Mouse (Mus musculus): ENCODE measurements around the gene Fhad1.

The Fhad1 gene

DNA sequence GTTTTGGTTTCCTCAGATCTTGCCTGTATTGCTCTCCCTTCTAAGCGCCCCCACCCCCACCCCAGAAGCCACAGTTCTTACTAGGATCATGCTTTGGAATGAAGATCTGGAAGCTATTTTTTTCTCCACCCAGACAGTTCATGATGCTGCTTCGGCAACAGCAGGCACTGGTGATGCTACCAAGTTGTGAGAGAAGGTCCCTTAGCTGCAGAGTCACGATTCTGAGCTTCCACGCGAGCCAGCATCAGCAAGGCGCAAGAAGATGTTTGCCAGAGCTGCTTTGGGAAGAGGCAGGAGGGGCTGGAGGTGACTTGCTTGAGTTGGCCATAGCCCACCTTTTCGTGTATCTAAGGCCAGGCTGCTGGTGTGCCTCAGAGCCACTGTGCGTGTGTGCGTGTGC lies 129.4 kb downstream of the Fhad1 start:
- DNase-seq (ENCODE audit: low read depth, low spot score) = no peak

DNA sequence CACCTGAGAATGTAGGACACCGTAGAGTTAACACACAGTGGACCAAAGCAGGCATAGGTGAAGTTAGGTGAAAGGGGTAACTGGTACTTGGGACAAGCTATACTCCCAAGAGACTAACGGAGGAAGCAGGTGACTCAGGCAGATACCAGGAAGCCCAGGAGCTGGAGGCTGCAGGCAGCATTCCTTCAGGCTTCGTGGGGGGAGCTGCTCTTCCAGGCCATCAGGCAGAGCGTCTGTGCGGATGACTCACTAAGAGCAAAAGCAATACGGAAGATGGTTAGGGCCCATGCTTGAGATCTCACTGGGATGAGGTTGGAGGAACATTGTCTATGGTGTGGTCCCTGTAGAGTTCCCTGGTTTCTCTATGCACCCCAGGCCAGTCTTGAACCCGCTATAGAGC lies 132.0 kb downstream of the Fhad1 start:
- DNase-seq (ENCODE audit: low read depth, low spot score) = no peak

DNA sequence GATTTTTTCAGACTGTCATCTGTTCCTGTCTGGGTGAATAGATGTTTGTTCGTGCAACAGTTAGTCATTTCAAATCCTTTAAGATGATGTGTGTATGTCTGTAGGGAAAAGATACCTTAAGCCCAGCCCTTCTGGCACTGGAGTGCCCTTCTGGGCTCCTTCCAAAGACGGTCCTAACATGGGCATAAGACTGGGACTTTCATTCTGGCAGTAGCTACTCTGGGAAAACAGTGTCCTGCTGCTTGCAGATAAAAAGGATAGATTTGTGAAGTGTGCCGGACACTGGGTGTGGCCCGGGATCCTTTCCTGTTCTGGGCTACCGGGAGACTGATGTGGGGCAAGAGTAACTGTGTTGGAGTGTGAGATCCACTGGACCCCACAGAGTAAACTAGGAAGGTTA lies 132.9 kb downstream of the Fhad1 start:
- no peak for DNase-seq (ENCODE audit: low read depth, low spot score)

DNA sequence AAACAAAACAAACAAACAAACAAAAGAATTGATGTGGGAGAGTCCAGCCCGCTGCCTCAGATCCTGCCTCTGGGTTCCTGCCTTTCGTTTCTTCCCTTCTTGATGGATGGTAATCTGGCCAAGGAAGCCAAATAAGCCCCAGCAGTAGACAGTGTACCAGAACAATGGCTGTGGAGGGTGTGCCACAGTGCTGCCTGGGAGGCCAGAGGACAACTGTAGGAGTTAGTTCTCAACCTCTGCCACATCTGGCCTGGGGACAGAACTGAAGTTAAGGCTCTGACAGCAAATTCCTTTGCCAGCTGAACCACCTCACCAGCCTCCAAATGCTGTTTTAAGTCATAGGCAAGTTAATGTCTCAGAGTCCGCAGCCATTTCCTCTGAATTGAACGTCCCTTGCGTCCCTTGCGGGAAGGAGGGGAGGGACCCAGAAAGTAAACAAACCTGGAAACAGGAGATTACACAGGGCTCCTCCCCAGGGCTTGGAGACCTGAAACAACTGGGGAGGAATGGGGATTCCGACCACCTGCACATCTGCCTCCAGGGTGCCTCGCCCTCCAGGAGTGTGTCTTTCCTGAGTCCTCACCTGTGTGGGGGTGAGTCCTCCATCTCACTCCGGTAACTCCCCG lies 133.5 kb downstream of the Fhad1 start:
- no peak for DNase-seq (ENCODE audit: low read depth, low spot score)

DNA sequence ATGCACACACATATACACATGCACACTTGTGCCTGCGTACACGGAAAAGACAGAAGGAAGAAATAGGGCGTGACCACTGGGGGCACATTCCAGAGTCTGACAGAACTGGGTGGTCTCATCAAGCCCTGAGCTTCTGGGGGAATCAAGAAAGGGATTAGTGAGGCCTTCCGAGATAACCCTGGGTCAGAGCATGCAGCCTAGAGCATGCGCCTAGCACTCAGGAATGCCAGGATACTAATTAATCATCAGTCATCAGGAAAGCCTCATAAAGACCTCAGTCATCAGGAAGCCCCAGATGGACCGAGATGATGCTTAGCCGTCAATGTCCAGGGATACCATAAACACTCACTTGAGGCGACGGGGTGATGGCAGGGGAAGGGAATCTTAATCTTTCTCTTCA lies 135.0 kb downstream of the Fhad1 start:
- no peak for DNase-seq (ENCODE audit: low read depth, low spot score)

DNA sequence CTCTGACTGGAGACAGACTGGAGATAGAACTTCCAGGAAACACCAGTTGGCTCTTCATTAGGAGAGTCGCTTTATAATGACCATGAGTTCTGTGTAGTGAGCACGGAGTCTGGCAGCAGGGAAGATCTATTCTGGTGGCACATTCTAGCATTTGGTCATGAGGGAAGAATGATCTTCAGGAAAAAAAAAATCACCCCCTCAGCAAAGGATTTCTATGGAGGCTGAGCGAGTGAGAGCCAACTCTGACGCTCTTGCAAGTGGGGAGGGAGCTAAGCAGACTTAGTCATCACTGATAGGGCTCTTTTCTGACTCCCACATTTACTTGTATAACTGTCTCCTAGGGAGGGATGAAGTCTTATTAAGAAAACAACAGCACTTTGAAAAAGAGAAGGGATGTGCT lies 135.8 kb downstream of the Fhad1 start:
- DNase-seq (ENCODE audit: low read depth, low spot score) = no peak

DNA sequence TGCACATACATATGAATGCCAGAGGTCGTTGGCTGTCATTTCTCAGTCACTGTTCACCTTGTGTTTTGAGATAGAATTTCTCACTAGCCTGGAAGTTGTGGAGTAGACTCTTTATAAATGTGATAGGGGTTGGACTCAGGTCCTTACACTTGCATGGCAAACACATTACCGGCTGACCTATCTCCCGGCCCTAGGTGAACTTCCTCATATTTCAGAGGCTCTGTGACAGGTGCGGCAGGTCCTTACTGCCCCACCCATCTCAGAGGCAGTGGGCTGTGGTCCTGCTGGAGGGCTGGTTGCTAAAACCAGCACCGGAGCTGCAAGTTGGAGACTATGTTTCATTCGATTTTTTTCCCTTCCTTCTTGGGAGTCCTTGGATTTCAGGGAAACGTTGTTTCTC lies 136.3 kb downstream of the Fhad1 start:
- DNase-seq (ENCODE audit: low read depth, low spot score) = no peak

DNA sequence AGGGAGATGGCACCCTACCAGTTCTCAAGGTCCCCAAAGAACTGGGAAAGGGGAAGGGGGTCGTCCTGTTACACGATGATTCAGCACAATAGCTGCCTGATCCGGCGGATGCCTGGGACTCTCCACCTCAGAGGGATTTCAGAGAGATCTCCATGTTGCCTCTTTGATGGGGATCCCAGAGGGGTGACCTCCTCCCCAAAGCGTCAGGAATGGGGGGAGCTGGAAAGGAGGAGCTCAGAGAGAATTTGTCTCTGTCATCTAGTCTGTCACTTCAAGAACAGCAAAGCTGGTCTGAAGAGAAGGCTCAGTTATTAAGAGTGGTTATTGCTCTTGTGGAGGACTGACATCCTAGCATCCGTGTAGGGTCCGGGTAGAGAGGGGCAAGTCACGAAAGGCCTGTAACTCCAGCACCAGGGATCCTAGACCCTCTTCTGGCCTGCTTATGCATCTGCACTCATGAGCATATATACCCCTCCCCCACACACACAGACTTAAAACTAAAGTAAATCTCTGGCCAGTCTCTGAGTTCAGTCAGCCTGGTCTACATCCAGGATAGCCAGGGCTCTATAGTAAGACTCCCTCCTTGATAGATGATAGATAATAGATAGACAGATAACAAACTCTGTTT lies 139.3 kb downstream of the Fhad1 start:
- no peak for DNase-seq (ENCODE audit: low read depth, low spot score)

DNA sequence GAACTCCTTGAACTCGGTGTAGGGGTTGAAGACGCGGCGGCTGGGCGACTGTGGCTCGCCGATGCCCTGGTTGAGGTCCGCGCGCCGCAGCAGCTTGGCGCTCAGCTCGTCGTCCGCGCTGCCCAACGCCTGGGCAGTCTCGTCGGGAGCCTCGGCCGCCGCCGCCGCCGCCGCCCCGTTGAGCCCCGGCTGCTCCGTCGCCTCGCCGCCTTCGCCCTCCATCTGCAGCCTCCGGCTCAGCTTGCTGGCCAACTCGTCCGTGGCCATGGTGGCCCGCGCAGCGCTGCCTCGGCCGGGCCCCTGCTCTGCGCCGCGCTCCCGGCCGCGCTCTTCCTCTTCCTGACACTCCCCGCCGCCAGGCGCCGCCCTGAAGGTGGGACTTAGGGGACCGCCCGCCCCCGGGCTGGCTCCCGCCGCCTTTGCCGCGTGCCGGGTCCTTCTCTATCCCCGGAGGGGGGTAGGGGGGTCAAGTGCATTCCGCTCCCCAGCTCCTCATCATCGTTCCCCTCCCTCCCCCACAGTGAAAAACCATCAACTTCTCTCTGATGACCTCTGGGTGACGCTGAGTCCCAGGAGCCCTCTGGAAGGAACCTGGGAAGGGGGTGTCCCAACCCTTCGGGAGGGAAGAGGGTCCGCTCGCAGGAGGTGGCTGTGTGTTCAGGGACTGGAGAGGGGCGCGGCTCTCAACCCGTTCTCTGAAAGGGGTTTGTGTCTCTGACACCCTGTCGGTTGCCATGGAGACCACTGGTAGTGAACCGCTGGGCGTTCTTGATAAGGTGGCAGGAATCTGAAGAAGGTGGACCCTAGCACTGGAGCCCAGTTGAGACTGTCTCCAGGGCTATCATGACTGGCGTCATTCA lies 140.1 kb downstream of the Fhad1 start, which contains the start of gene Efhd2:
Gene Efhd2 (minus strand): TSS at position 320 of the 860 bp plus-strand sequence.
- DNase-seq (ENCODE audit: low read depth, low spot score) = no peak

DNA sequence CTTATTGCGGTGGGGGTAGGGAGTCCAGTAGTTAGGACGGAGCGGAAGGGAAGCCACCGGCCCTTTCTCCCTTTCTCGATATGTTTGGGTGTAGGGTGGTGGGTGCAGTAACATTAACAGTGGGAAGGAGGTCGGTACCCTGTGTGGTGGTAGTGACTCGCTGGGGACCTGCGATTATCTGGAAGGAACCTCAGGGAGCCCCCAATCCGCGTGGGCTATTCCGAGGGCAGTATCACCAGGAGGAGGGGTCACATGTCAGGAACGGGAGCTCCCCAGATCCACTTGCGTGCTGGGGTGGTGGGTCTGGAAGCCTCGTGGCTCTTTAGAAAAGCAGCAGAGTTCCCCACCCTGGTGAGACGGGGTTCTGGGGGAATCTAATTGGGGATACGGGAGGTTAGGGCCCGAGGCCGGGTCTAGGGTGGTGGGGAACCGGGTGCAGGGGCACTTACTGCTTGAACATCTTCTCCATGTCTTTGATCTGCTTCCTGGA lies 140.7 kb downstream of the Fhad1 start:
- DNase-seq (ENCODE audit: low read depth, low spot score) = no peak

DNA sequence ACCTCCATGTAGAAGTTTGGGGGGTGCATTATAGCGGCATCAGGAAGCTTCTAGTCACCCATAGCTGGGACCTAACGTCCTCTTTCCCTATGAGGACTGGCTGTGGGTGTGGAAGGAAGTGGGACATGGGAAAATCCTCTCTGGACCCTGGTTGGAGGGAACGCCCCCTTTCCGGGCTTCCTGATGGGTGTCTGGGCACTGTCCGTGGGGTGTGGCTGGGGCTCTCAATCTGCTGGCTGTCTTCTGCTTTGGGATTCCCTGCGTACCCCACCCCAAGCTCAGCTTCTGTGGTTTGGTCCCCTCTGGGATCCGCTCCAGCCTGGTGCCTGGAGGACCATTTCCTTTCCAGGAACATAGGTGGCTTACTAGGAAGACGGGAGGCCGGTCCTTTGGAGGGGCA lies 141.9 kb downstream of the Fhad1 start:
- DNase-seq (ENCODE audit: low read depth, low spot score) = no peak

DNA sequence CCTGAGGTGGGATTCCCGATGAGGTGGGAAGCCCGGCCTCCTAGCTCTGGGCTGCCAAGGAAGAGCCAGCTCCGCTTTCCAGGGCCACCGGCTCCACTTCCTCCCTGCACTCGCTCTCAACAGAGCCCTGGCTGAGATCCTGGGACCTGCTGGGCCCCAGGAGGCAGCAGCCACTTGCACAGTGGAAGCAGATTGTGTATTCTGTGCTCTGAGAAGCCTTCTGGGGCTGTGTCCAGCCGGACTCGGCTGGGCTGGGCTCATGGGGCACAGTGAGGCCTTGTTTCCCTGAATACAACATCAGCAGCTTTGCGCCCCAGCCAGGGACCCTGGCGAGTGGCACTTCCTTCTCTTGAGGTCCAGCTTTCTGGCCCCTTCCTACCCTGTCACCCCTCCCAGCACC lies 143.0 kb downstream of the Fhad1 start:
- no peak for DNase-seq (ENCODE audit: low read depth, low spot score)

DNA sequence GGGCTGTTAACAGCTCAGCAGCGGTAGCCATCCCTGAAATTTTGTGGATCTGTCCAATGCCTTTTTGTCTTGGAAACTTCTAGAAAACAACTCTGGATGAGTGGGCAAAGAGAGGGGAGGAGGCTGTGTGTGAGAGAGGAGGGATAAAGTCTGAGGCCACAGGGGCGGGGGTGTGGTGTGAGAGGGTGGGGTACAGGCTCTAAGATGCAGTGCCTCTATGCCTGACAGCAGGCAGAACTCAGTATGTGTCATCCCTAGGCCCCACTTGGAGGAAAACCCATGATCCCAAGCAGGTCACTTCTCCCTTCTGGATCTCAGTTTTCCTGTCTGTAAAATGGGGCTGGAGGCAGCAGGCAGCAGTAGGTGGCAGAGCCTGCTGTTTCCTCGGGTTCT lies 143.6 kb downstream of the Fhad1 start:
- no peak for DNase-seq (ENCODE audit: low read depth, low spot score)

DNA sequence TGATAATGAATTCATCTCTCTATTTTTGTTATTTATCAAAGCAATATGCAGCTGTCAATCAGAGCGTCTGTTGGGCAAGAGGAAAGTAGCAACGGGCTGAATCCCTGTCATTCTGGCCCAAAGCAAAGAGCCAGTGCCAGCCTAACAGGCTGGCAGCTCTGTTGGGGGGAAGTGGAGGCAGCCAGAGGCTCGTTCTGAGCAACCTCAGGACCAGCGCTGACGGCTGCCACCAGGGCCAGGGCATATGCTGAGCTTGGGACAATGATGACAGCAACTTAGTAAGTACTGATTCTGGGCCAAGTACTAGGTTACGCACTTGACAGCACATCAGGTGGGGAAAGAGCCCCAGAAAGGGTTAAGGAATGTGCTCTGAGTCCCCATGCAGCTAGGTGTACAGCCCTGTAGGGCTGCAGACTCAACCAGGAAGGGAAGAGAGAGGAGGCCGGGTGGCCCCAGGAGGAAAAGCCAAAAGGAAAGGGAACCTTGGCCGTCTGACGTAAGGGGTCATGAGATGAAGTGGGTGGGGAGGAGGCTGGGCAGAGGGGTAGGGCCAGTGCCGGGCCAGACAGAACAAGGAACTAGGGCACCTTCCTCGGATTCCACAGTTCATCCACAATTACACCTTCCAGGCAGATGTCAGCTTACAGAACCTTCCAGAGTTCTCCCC lies 144.1 kb downstream of the Fhad1 start:
- no peak for DNase-seq (ENCODE audit: low read depth, low spot score)

DNA sequence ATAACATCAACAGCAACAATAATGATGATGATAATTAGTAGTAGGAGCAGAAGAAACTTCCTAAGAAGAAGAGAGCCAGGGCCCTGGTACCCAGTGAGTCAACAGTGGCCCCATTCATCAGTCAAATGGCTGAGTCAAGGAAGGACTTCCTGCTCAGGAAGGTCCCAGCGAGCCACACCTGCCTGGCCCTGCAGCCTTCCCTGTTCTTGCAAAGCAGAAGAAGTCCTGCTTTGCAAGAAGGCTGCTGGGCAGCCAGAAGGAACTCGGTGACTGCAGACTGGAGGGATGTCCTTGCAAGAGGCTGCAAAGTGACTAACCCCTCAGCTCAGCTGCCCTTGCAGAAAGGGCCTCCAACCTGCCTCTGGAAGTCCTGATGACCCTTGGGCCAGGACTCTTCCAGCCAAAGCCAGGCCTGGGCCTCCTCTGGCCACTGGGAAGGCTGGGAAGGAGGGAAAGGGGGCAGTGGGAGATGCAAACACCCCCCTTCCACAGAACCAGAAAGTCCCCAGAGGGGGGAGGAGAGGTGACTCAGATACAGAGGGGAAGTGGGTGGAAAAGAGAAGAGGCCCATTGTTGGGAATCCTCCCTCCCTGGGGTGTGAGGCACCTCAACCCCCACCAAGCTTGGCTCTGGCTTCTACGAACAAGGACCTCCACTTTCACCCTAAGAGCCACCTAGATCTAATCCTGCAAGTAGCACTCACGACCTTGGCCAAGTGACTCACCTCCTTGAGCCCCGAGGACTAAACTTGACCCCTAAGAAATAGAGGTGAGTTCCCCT lies 145.3 kb downstream of the Fhad1 start:
- no peak for DNase-seq (ENCODE audit: low read depth, low spot score)

DNA sequence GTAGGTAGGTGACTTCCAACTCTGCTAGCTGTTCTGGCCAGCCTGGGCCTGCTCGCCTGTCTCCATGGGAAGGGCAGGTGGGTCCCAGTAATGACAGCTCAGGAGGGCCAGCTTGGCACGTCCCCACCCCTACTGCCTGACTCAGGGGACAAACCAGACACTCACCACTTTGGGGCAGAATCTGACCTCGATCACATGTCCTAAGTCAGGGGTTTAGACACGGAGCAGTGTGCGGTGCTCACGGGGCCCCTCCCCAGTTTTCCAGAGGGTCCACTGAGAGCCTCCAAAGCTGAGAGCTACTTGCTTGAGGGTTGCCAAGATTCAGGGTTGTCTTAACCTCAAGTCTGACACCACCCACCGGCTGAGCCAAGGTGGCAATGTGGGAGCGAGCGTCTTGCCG lies 146.8 kb downstream of the Fhad1 start:
- no peak for DNase-seq (ENCODE audit: low read depth, low spot score)

DNA sequence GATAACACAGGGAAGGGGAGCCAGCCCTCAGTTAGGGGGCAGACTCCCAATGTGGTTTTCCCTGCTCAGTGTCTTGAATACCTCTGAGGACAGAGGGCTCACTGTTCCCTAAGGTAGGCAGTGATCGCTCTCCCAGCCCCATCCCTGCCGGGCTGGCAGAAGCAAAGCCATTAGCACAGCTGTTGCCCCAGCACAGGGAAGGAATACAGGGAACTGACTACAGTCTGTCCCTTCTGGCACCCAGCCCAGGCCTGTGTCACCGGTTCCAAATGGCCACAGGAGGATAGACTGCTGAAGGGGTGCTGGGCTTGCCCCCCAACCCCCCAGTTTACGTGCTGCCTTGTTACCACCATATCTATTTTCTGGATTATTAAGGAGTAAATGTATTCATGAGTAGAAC lies 147.4 kb downstream of the Fhad1 start:
- no peak for DNase-seq (ENCODE audit: low read depth, low spot score)

DNA sequence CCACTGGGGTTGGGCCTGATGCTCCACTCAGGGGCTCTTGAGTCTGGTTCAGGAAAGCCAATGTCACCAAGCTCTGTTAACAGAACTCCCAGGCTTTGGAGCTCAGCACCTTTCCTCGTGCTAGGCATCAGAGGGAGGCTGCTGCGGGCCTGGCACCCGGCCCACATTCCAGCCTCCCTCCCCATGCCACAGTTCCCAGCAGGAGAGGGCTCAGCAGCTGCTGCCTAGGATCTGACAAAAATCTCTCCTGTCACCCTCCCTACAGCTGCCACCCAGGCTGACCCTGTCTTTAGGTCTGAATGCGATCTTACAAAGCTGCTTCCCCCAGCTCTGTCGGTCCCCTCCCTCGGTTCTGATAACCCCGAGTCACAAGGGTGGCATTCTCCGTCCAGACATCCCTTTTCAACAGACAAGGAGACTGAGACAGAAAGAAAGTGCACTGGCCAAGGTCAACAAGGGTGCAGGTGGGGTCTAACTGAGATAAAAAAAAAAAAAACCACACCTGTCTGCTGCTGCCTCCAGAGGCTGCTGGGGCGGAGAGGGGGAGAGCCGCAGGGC lies 147.9 kb downstream of the Fhad1 start:
- DNase-seq (ENCODE audit: low read depth, low spot score) = no peak

DNA sequence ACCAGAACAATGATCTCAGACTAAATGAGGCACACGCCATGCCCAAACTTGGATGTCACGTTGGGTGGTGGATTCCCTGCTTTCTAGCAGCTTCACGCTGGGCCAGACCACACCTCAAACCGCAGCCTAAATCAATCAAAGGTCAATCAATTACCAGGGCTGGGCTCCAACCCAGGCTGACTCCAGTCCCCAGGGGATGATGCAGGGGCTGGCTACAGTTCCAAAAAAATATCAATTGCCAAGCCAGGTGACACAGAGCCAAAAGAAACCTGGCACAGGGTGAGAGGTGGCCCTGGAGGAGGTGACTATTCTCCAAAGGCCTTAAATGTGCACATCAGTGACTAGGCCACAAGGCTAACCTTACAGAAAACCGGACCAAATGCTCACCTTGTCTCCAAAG lies 149.3 kb downstream of the Fhad1 start:
- DNase-seq (ENCODE audit: low read depth, low spot score) = no peak

DNA sequence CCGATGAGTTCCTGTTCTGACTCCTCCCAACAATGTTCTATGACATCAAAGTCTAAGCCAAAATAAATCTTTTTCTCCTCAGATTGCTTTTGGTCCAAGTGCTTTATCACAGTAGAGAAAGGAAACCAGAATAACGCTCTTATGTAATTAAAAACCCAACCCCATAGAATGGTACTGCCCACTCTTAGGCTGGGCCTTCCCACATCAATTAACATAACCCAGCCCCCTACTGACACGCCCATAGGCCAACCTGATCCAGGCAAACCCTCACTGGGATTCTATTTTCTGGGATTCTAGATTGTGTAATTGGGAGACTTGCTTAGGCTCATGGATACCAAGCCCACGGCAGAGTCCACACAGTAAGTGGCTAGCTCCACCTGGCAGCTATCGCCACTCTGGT lies 149.9 kb downstream of the Fhad1 start:
- no peak for DNase-seq (ENCODE audit: low read depth, low spot score)

DNA sequence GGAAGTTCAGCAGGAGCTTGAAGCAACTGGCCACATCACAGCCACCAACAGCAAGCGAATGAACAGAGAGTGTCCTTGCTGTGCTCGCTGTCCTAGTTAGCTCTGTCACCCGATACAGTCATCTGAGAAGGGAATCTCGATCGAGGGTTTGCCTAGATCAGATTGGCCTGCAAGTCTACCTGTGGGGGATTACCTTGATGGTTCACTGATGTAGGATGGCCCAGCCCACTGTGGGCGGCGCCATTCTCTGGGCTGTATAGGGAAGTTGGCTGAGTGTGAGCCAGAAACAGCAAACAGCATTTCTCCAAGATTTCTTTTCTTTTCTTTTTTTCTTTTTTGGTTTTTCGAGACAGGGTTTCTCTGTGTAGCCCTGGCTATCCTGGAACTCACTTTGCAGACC lies 150.4 kb downstream of the Fhad1 start:
- DNase-seq (ENCODE audit: low read depth, low spot score) = no peak

All from skeletal muscle tissue, adult 2 months (tissue).